Mouse (Mus musculus): Measurements from ENCODE around the gene C3.

- no peak for TF ChIP-seq HCFC1 (IDR thresholded peaks at IDR 0.05; ENCODE audit: borderline replicate concordance, insufficient read depth, low read length)
- TF ChIP-seq MAFK (IDR thresholded peaks at IDR 0.05; ENCODE audit: insufficient read depth, low read depth, low read length): no peak
- no peak for TF ChIP-seq ZC3H11A (IDR thresholded peaks at IDR 0.05; ENCODE audit: borderline replicate concordance, low read depth, low read length)
- TF ChIP-seq ZNF384 (IDR thresholded peaks at IDR 0.05; ENCODE audit: low read depth, low read length): no peak
- no peak for TF ChIP-seq CHD2 (IDR thresholded peaks at IDR 0.05; ENCODE audit: low read depth, low read length)
Observed at GRCm38 (mm10) chr17:57182871-57183270, 45.1 kb downstream of the C3 start.
